Mouse (Mus musculus): Measurements from ENCODE around the gene B4galt2. TPM values are rescaled to one million over a fixed set of nuclear protein-coding genes. Genes with fewer than 3 reads are reported as not detected.

The B4galt2 gene
- polyA plus RNA-seq, 1 experiment: 37.7 TPM

- Histone ChIP-seq H3K4me3 (ENCODE audit: insufficient read depth, poor library complexity, severe bottlenecking) (no peak overlapping the region), H3K36me3 (ENCODE audit: control insufficient read depth, insufficient read depth) (no peaks in the 10 kb centered on the region), H3K79me3 (ENCODE audit: low read depth) (no peaks in the 10 kb centered on the region), H3K79me2 (ENCODE audit: control insufficient read depth, insufficient read depth) (no peaks in the 10 kb centered on the region), H3K27me3 (ENCODE audit: control insufficient read depth, insufficient read depth, insufficient read length) (no peaks in the 10 kb centered on the region), H3ac (ENCODE audit: control insufficient read depth, insufficient read length, low read depth) (no peak overlapping the region)
- TF ChIP-seq USF1 (IDR thresholded peaks at IDR 0.05; ENCODE audit: low read depth) (no peak), FOSL1 (IDR thresholded peaks at IDR 0.05; ENCODE audit: insufficient read depth, low read length, poor library complexity, severe bottlenecking) (no peak), MAX (IDR thresholded peaks at IDR 0.05) (no peak), CTCF (IDR thresholded peaks at IDR 0.05; ENCODE audit: control insufficient read depth, insufficient read depth, insufficient read length) (no peak), MYOD1 (IDR thresholded peaks at IDR 0.05; ENCODE audit: control insufficient read depth, insufficient read length, low read depth) (no peak), CEBPB (IDR thresholded peaks at IDR 0.05; ENCODE audit: low read depth) (no peak), MYOG (IDR thresholded peaks at IDR 0.05; ENCODE audit: control insufficient read depth, extremely low read depth, insufficient read length) (no peak)
These were observed 42.5 kb downstream of the B4galt2 start for GRCm38 (mm10) chr4:117840821-117841220.

GRCm38 (mm10) chr4:117839366-117839765 is 43.9 kb downstream of the B4galt2 start:
- H3K36me3 ChIP-seq (ENCODE audit: control insufficient read depth, insufficient read depth): no peaks in the 10 kb centered on the region
- H3K79me3 ChIP-seq (ENCODE audit: low read depth): no peaks in the 10 kb centered on the region
- H3K27me3 ChIP-seq (ENCODE audit: control insufficient read depth, insufficient read depth, insufficient read length): no peaks in the 10 kb centered on the region
- no peak overlapping the region for H3K4me3 ChIP-seq (ENCODE audit: insufficient read depth, poor library complexity, severe bottlenecking)
- no peak for TF ChIP-seq MAX (IDR thresholded peaks at IDR 0.05)
- TF ChIP-seq USF1 (IDR thresholded peaks at IDR 0.05; ENCODE audit: low read depth): no peak
- no peak for TF ChIP-seq CEBPB (IDR thresholded peaks at IDR 0.05; ENCODE audit: low read depth)
- no peak for TF ChIP-seq MYOD1 (IDR thresholded peaks at IDR 0.05; ENCODE audit: control insufficient read depth, insufficient read length, low read depth)
- TF ChIP-seq CTCF (IDR thresholded peaks at IDR 0.05; ENCODE audit: control insufficient read depth, insufficient read depth, insufficient read length): no peak
- no peak for TF ChIP-seq MYOG (IDR thresholded peaks at IDR 0.05; ENCODE audit: control insufficient read depth, extremely low read depth, insufficient read length)
- TF ChIP-seq FOSL1 (IDR thresholded peaks at IDR 0.05; ENCODE audit: insufficient read depth, low read length, poor library complexity, severe bottlenecking): no peak
- H3K79me2 ChIP-seq (ENCODE audit: control insufficient read depth, insufficient read depth): no peaks in the 10 kb centered on the region
- H3ac ChIP-seq (ENCODE audit: control insufficient read depth, insufficient read length, low read depth): no peak overlapping the region

GRCm38 (mm10) chr4:117837271-117837670 is 46.0 kb downstream of the B4galt2 start:
- H3K36me3 ChIP-seq (ENCODE audit: control insufficient read depth, insufficient read depth): no peaks in the 10 kb centered on the region
- no peaks in the 10 kb centered on the region for H3K79me2 ChIP-seq (ENCODE audit: control insufficient read depth, insufficient read depth)
- no peaks in the 10 kb centered on the region for H3K27me3 ChIP-seq (ENCODE audit: control insufficient read depth, insufficient read depth, insufficient read length)
- TF ChIP-seq MYOG (IDR thresholded peaks at IDR 0.05; ENCODE audit: control insufficient read depth, extremely low read depth, insufficient read length) (no peak), MAX (IDR thresholded peaks at IDR 0.05) (no peak), MYOD1 (IDR thresholded peaks at IDR 0.05; ENCODE audit: control insufficient read depth, insufficient read length, low read depth) (no peak), FOSL1 (IDR thresholded peaks at IDR 0.05; ENCODE audit: insufficient read depth, low read length, poor library complexity, severe bottlenecking) (no peak), CTCF (IDR thresholded peaks at IDR 0.05; ENCODE audit: control insufficient read depth, insufficient read depth, insufficient read length) (no peak), CEBPB (IDR thresholded peaks at IDR 0.05; ENCODE audit: low read depth) (no peak), USF1 (IDR thresholded peaks at IDR 0.05; ENCODE audit: low read depth) (no peak)
- no peaks in the 10 kb centered on the region for H3K79me3 ChIP-seq (ENCODE audit: low read depth)
- no peak overlapping the region for H3K4me3 ChIP-seq (ENCODE audit: insufficient read depth, poor library complexity, severe bottlenecking)
- no peak overlapping the region for H3ac ChIP-seq (ENCODE audit: control insufficient read depth, insufficient read length, low read depth)

DNA sequence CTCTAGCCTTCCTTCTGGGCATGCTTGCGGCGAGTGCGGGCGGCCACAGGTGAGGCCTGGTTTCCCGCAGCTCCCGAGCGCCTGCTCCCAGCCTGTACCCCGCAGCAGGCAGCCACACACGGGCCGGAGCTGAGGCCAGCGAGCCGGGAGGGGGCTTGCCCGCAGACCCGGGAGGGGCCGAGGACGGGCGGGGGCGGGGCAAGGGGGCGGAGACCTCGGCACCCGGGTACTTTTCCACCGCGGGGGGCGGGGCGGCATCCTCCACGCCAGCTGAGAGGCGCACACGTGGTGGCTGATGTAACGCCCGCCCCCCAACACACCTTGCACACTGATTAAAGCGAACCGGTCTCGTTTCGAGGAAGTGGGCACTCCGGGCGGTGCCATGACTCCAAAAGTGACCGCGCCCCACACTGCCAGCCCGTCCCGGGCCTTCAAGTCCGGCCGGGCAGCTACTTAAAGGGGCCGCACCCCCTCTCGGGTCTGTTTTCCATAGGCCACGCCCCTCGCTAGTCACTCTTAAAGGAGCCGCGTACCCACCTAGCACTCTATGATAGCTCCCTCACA is 47.0 kb downstream of the B4galt2 start:
- no peaks in the 10 kb centered on the region for H3K36me3 ChIP-seq (ENCODE audit: control insufficient read depth, insufficient read depth)
- TF ChIP-seq CTCF (IDR thresholded peaks at IDR 0.05; ENCODE audit: control insufficient read depth, insufficient read depth, insufficient read length) (no peak), MYOG (IDR thresholded peaks at IDR 0.05; ENCODE audit: control insufficient read depth, extremely low read depth, insufficient read length) (no peak), MAX (IDR thresholded peaks at IDR 0.05) (no peak), FOSL1 (IDR thresholded peaks at IDR 0.05; ENCODE audit: insufficient read depth, low read length, poor library complexity, severe bottlenecking) (no peak), USF1 (IDR thresholded peaks at IDR 0.05; ENCODE audit: low read depth) (no peak), CEBPB (IDR thresholded peaks at IDR 0.05; ENCODE audit: low read depth) (no peak), MYOD1 (IDR thresholded peaks at IDR 0.05; ENCODE audit: control insufficient read depth, insufficient read length, low read depth) (no peak)

DNA sequence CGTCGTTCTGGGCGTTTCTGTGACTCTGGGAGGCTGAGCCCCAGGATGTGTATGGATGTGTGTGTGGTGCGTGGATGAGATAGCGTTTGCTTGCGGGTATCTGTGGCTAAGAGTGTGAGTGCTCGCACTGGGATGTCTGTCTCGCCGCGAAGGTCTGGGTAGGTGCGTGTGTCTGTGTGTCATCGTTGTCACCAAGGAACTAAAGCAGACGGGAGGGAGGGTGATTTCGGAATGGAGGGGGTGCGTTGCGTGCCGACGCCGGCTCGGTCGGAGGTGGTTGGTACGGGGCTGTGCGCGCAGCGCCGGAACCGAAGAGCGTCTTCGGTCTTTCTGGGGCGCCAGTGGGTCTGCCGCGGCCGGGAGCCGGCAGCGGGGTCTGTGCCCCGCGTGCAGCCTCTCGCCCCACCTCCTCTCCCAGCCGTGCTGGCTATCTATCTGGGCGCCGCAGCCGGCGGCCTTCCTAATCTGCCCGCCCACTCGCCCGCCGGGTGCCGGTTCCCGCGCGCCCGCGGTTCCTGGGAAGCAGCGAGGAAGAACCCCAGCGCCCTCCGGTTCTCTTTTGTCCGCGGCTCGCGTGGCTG is 47.7 kb downstream of the B4galt2 start:
- Histone ChIP-seq H3K79me3 (ENCODE audit: low read depth) (no peaks in the 10 kb centered on the region), H3K4me3 (ENCODE audit: insufficient read depth, poor library complexity, severe bottlenecking) (peak overlapping the region; percentile 53), H3K79me2 (ENCODE audit: control insufficient read depth, insufficient read depth) (no peaks in the 10 kb centered on the region), H3K27me3 (ENCODE audit: control insufficient read depth, insufficient read depth, insufficient read length) (no peaks in the 10 kb centered on the region), H3ac (ENCODE audit: control insufficient read depth, insufficient read length, low read depth) (peak overlapping the region; percentile 95), H3K36me3 (ENCODE audit: control insufficient read depth, insufficient read depth) (no peaks in the 10 kb centered on the region)
- TF ChIP-seq MYOD1 (IDR thresholded peaks at IDR 0.05; ENCODE audit: control insufficient read depth, insufficient read length, low read depth) (no peak), USF1 (IDR thresholded peaks at IDR 0.05; ENCODE audit: low read depth) (no peak), MYOG (IDR thresholded peaks at IDR 0.05; ENCODE audit: control insufficient read depth, extremely low read depth, insufficient read length) (no peak), CEBPB (IDR thresholded peaks at IDR 0.05; ENCODE audit: low read depth) (no peak), CTCF (IDR thresholded peaks at IDR 0.05; ENCODE audit: control insufficient read depth, insufficient read depth, insufficient read length) (no peak), FOSL1 (IDR thresholded peaks at IDR 0.05; ENCODE audit: insufficient read depth, low read length, poor library complexity, severe bottlenecking) (no peak), MAX (IDR thresholded peaks at IDR 0.05) (no peak)

More for the DNA sequence above, 47.0 kb downstream of the B4galt2 start:
- Histone ChIP-seq H3K27me3 (ENCODE audit: control insufficient read depth, insufficient read depth, insufficient read length) (no peaks in the 10 kb centered on the region), H3K79me2 (ENCODE audit: control insufficient read depth, insufficient read depth) (no peaks in the 10 kb centered on the region), H3ac (ENCODE audit: control insufficient read depth, insufficient read length, low read depth) (peak overlapping the region; percentile 95), H3K79me3 (ENCODE audit: low read depth) (no peaks in the 10 kb centered on the region), H3K4me3 (ENCODE audit: insufficient read depth, poor library complexity, severe bottlenecking) (peak overlapping the region; percentile 53)

Measured in C2C12 (cell line).